In genomic region chr12:83758735-83759134, GRCm38 (mm10) we compare ENCODE assay signal across 19 mouse cellular contexts. TPM values are rescaled to one million over a fixed set of nuclear protein-coding genes. Genes with fewer than 3 reads are reported as not detected.
"Had no signal": no experiment of that assay in that cellular context is flagged by ENCODE, and none has a peak within 500 bp of the region (broad histone marks: within the 10 kb centered on the region; RNA-seq: fewer than 3 reads in every experiment).

No protein-coding gene starts in this region.

- H3K9me3 ChIP-seq: lung, embryonic 15.5 days; midbrain, embryonic 13.5 days; midbrain, embryonic 15.5 days; neural tube, embryonic 12.5 days; stomach, embryonic 15.5 days had no signal

- H3K4me3 ChIP-seq: lung, embryonic 15.5 days; megakaryocyte, embryonic 14.5 days; midbrain, embryonic 13.5 days; midbrain, embryonic 15.5 days; neural tube, embryonic 12.5 days; stomach, embryonic 15.5 days had no signal

- H3K4me2 ChIP-seq: lung, embryonic 15.5 days; midbrain, embryonic 11.5 days; midbrain, embryonic 13.5 days; midbrain, embryonic 15.5 days; neural tube, embryonic 12.5 days; stomach, embryonic 15.5 days had no signal

- H3K36me3 ChIP-seq: lung, embryonic 15.5 days; midbrain, embryonic 13.5 days; midbrain, embryonic 15.5 days; neural tube, embryonic 12.5 days; stomach, embryonic 15.5 days had no signal

- H3K27me3 ChIP-seq: lung, embryonic 15.5 days; midbrain, embryonic 15.5 days; neural tube, embryonic 12.5 days; stomach, embryonic 15.5 days had no signal

- ATAC-seq: lung, postnatal 0 days; midbrain, embryonic 13.5 days; midbrain, embryonic 15.5 days had no signal

- H3K9ac ChIP-seq: lung, embryonic 15.5 days; midbrain, embryonic 13.5 days; midbrain, embryonic 15.5 days; neural tube, embryonic 12.5 days; stomach, embryonic 15.5 days had no signal

- H3K27ac ChIP-seq: lung, embryonic 15.5 days; macrophage; midbrain, embryonic 13.5 days; midbrain, embryonic 15.5 days; neural tube, embryonic 12.5 days; stomach, embryonic 15.5 days had no signal

- DNase-seq: lung, adult 2 months; lung, postnatal 14 days; lung, postnatal 36 days; right cerebral cortex, postnatal 14 days; thymus, adult 2 months; thymus, postnatal 25 days; thymus, postnatal 4 days had no signal

RNA-seq across cellular contexts. Expression of gene Papln, which starts 4.7 kb away (rescaled TPM):
- total RNA-seq: megakaryocyte progenitor cell, adult 5-6 weeks; monocyte, adult 5-6 weeks; neutrophil, adult 5-6 weeks had no signal
- polyA plus RNA-seq: macrophage; midbrain, embryonic 11.5 days had no signal
